Mouse (Mus musculus) adrenal gland, postnatal 10 days (tissue): ENCODE results near the gene Hoxb7. TPM values are rescaled to one million over a fixed set of nuclear protein-coding genes. Genes with fewer than 3 reads are reported as not detected.

Source experiments
- DNase-seq: peaks from one replicate; pipeline ENCODE4 v3.0.0; 2021; ENCODE audit warnings: mixed read lengths
- total RNA-seq, 2 experiments: library from RNA; stranded (reverse); gene quantifications; 2 replicates each; pipeline ENCODE4 v1.2.3; 2021

The Hoxb7 gene
- total RNA-seq, 2 experiments from 2014 or later = 27.3 to 27.7 TPM

- no peak for DNase-seq
Observed at GRCm38 (mm10) chr11:96267021-96267920, 19.2 kb upstream of the Hoxb7 start.

- peak; percentile 10 for DNase-seq
Observed at GRCm38 (mm10) chr11:96268031-96268745, 18.2 kb upstream of the Hoxb7 start.

- DNase-seq = peak; percentile 93
Observed at GRCm38 (mm10) chr11:96269869-96270268, 16.6 kb upstream of the Hoxb7 start.

GRCm38 (mm10) chr11:96270996-96271540 is 15.4 kb upstream of the Hoxb7 start, which contains the start of gene Hoxb9:
Gene Hoxb9 (plus strand): TSS chr11:96271457.
- DNase-seq = peak; percentile 92

- DNase-seq = peak; percentile 79
Observed at GRCm38 (mm10) chr11:96271541-96272011, 14.8 kb upstream of the Hoxb7 start.

DNA sequence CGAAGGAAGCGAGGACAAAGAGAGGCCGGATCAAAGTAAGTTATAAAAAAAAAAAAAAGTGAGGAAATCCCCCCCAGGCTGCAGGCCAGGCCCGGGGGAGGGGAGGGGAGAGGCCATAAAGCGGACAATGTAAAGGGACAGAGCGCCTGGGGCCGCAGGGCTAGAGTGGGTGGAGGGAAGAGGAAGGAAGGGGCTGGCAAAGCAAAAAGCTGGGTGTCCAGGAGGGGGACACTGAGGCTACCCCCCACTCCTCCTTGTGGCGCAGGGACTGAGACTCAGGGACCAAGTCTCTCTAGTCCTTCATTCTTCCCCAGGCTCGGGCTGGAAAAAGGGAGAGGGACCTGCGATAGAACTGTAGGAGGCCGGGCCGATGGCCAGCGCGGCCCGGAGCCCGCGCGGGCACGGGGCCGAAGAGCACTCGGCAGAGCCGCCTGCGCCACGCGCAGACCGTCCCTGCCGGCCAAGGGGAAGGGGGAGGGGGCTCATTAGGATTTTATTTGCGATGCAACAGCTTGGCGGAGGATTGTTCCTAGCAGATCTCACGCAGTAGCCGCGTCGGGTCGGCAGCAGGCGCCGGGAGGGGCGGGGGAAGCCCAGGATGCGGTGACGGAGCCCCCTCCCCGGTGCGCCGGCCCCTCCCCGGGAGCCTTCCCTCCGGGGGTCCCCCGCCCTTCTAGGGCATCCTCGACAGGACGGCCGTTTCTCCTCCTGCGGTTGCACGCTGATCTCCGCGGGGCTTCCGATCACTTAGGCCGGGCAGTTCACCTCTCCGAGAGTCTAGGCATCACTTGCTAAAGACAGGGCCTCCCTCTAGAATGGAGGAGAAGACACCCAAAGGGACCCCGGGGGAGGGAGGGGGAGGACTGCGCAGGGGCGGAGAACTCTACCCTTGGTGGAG is 14.2 kb upstream of the Hoxb7 start:
- DNase-seq = peak; percentile 70

- DNase-seq = no peak
Observed at GRCm38 (mm10) chr11:96274428-96274827, 12.0 kb upstream of the Hoxb7 start.

DNA sequence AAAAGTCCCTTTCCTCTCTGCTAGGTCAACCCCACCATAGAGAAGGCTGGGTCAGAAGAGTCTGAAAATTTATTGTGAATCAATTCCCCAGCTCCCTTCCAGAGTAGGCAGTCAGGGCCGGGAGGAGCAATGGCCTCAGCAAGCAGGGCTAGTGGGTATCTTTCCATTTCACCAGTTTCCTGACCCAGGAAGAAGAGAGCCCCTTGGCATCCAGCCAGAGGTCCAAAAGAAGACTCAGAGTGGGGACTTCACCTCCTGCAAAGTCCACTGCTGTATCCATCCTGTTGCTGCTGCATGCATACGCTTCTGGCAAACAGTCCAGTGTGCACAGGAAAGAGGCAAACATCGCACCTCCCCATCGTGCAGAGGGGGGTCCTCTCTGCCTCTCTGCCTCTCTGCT is 10.5 kb upstream of the Hoxb7 start:
- DNase-seq = peak; percentile 69

DNA sequence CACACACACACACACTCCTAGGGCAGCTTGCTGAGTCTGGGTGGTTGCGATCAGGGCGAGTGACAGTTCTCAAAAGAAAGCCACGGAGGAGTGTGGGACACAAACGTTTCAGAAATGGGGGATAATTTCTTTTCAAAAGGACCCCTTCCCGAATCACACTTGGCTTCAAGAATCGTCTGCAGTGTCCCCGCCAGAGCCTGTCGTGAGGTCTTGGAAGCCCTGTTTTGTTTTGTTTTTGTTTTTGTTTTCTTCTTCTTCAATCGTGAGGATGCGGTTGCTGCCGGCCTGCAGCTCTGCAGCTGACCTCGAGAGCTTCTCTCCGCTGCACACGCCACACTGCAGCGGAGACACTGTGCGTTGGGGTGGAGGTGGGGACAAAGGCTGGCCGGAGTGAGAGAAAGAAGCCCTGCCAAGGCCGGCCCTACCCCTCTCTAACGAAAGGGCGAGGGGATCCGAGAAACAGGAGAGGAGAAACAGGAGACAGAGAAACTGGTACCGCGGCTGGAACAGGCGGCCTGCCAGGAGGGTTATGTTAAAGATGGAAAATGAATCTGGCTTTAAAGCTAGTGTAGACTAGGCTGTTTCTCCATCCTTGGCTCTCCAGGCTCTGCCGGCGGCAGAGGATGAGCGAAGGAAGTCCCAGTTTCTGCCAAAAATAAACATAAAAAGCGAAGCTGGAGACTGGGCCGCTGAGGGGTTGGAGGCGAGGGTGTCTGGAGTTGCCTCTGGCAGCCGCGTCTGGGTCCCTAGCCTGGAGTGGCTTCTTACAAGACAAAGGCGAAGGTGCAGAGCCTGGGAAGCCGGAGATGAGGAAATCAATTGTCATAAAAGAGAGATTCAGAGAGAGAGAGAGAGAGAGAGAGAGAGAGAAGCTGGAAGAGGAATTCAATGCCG is 9.0 kb upstream of the Hoxb7 start:
- peak; percentile 72 for DNase-seq

DNA sequence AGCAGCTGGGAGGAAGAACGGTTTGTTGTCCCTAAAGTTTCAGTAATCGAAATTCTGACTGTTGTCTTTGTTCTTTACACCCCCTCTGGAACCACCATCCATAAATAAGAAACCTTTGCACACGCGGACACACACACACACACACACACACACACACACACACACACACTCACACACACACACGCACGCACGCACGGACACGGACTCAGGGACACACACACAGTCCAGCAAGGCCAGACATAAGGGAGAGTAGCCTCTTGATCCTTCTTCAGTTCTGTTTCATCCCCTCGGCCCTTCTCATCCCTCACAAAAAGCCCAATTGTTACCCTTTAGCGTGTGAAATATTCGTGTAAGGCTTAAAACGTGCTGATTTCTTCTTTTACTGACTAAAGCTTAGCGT is 8.1 kb upstream of the Hoxb7 start:
- no peak for DNase-seq

- peak; percentile 92 for DNase-seq
Observed at GRCm38 (mm10) chr11:96278773-96279172, 7.7 kb upstream of the Hoxb7 start.

DNA sequence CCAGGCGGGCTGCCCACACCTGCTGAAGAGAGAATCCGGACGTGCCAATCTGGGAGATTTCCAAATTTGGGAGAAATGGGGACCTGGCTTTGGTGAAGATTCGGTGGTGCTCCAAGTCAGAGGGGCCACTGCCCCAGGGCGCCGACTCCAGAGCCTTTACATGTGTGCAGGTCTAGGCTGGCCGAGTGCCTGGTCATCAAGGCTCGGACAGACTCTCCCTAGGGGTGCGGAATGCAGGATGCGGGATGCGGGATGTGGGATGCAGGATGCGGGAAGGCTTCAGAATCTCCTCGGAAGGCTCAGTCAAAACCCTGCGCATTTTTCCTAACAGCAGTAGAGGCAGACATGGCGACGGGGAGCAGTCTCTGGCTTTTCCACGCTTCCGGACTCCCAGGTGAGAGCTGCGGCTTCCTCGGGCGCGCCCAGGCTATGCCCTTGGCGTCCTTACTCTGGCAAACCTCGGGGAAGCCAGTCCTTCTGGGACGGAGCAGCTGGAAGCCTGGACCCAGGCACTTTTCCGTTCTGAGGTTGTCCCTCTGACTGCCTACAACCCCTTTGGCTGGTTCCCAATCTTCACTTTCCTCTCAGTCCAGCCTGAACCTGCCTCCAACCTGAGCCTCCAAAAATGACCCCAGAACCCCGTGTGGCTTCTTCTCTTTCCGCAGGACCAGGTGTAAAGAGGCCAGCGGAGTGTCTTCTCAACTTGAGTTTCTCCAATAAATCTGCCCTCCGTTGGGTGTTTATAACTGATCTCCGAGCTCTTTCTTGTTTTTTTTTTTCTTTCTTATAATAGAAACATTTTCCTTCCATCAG is 6.8 kb upstream of the Hoxb7 start:
- DNase-seq = peak; percentile 53

DNA sequence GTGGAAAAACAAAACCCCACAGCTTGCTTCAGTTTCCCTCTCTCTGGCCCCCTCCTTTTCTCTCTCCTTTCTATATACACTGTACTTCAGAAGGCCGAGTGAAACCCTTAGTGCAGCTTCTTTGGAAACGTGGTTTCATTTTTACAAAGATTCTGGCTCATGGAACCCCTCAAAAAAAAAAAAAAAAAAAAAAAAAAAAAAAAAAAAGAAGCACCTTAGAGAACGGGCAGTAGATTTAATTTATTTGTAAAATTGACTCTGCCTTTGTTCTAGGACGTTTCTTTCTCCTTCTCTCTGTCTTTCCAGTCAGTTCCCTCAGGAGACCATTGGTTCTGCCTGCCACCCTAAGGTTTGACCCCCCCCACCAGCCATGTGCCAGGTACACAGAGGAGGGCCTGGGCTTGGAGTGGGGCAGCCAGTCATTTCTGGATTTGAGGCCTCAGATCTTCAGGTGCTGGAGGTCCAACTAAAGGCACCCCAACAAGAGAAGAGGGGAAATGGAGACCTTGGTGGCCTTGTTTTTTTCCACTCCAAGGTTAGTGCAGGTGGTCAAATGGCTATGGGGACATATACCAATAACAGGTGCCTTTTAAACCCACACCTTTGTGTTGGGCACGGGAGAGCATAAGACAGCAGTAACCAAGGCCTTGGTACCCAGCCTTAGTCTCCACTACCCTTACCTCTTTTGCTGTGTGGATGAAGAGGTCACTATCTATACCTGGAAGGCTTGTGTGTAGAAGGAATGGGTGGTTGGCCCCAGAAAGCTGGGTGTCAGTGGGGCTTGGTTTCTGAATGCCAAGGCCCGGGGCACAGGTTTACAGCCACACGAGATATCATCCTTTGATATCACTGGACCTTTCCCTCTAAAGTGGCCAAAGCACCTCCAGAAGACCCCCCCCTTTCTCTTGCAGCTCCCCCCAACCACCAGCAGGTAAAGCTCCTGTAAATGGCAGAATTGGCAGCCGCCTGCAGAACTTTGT is 5.7 kb upstream of the Hoxb7 start:
- DNase-seq = no peak

DNA sequence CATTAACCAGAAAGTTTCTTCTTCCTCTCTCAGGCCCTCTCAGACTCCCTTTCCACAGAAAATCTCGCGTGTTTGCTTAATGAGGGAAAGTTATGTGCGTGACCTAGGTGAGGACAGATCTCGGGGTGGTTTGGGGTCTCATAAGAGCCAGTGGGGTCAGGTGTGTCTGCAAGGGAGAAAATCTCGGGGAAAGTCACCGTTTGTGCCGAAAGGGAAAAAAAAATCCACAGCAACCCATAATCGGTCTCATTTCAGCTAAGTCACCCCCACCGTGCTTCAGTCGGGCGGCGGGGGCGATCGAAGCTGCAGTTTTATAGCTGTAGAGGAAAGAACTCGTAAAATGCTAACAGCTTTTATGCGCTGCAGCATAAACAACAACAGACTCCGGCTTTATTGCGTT is 5.0 kb upstream of the Hoxb7 start:
- DNase-seq = no peak

DNA sequence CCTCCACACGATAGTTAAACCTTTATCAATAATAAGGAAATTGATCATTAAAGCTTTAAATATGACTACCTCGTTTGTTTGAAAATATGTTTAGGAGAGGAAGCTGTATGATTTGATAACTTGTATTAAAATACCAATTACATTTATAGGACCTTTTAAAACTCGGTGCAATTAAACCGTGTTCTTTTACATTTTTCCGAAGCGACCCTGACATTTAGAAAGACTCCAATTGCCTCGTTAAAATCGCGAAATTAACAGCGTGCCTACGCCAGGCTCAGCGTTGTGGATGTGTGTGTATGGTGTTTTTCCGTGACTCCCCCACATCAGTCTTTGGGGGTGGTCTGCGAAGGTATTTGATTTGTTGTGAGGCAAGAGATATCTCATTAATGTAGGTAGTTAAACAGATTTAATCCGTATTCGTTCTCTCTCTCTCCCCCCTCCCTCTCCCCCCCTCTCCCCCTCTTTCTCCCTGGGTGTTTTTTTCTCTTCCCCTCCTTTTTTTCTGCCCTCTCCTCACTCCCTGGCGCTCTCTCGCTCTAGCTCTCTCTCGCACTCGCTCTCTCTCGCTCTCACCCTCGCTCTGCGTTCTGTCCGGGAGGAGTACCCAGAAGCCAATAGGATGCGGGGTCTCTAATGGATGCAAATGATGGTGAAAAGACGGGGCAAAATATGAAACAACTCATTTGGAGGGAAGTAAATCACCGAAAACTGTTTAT is 4.4 kb upstream of the Hoxb7 start, which contains the start of gene Hoxb8:
Gene Hoxb8 (plus strand): TSS at position 51 of the 716 bp plus-strand sequence.
- peak; percentile 65 for DNase-seq

GRCm38 (mm10) chr11:96282795-96283430 is 3.5 kb upstream of the Hoxb7 start:
- DNase-seq = peak; percentile 66
